Mouse (Mus musculus) liver, embryonic 14.5 days (tissue): ENCODE measurements around the gene Rtn4r. TPM values are rescaled to one million over a fixed set of nuclear protein-coding genes. Genes with fewer than 3 reads are reported as not detected.

Source experiments
- ATAC-seq: fragments of 200-750 bp; cut with Nextera tagmentation; 2 replicates; pipeline ENCODE4 v1.8.0; 2017; ENCODE audit warnings: moderate number of reproducible peaks, mild to moderate bottlenecking, moderate library complexity; ENCODE audit not compliant: insufficient read depth
- DNase-seq, 3 experiments: peaks; one replicate each; pipeline ENCODE4 v3.0.0-alpha.2; 2012 to 2013; ENCODE audit warnings: low read depth in 3 of 3, low spot score in 3 of 3
- H3K27ac ChIP-seq: fragments of 300-500 bp; sonication (generic); 2 replicates; pipeline ENCODE4 v1.5.1; 2014; ENCODE audit warnings: moderate library complexity, mild to moderate bottlenecking, control low read depth, inconsistent platforms
- H3K27me3 ChIP-seq: fragments of 300-500 bp; sonication (generic); 2 replicates; pipeline ENCODE4 v1.6.1; 2014; ENCODE audit warnings: mild to moderate bottlenecking, low read length, moderate library complexity; ENCODE audit not compliant: control insufficient read depth, insufficient read depth
- H3K36me3 ChIP-seq: fragments of 300-500 bp; sonication (generic); replicated peaks from 2 replicates; pipeline ENCODE4 v1.6.1; 2014; ENCODE audit warnings: low read depth; ENCODE audit not compliant: control insufficient read depth, insufficient read depth
- H3K4me1 ChIP-seq, 2 experiments: fragments of 200-500 bp in 1 of 2; fragments of 300-500 bp in 1 of 2; sonication (generic) in 1 of 2; replicated peaks; 2 replicates each; pipeline ENCODE4 v1.6.1; 2012 to 2014; ENCODE audit warnings: antibody characterized with exemption in 1 of 2, inconsistent platforms in 1 of 2, low read length in 1 of 2; ENCODE audit not compliant: control insufficient read depth in 2 of 2, insufficient read depth in 2 of 2
- H3K4me2 ChIP-seq: fragments of 300-500 bp; sonication (generic); 2 replicates; pipeline ENCODE4 v1.6.1; 2014; ENCODE audit warnings: low read depth, mild to moderate bottlenecking, control low read depth, moderate library complexity
- H3K4me3 ChIP-seq, 2 experiments: fragments of 200-500 bp in 1 of 2; fragments of 300-500 bp in 1 of 2; sonication (generic) in 1 of 2; 2 replicates each; pipeline ENCODE4 v1.5.1; 2012 to 2014; ENCODE audit warnings: low read depth in 2 of 2, low read length in 2 of 2, mild to moderate bottlenecking in 2 of 2, control low read depth in 1 of 2, inconsistent platforms in 1 of 2, moderate library complexity in 1 of 2; ENCODE audit not compliant: insufficient read depth in 1 of 2
- H3K9ac ChIP-seq: fragments of 300-500 bp; sonication (generic); replicated peaks from 2 replicates; pipeline ENCODE4 v1.6.1; 2014; ENCODE audit warnings: mild to moderate bottlenecking, control low read depth, moderate library complexity
- H3K9me3 ChIP-seq: fragments of 300-500 bp; sonication (generic); 2 replicates; pipeline ENCODE4 v1.6.1; 2016; ENCODE audit warnings: low read length, mixed read lengths; ENCODE audit not compliant: control insufficient read depth
- CTCF ChIP-seq: IDR thresholded peaks from 2 replicates; pipeline ENCODE4 v1.5.1; 2016; ENCODE audit warnings: antibody characterized with exemption, low read depth, control low read depth
- EP300 ChIP-seq: IDR thresholded peaks from 2 replicates; pipeline ENCODE4 v1.6.1; 2016; ENCODE audit warnings: antibody characterized with exemption, low read depth
- whole genome bisulfite sequencing: fragments of 180-500 bp; shearing (Covaris S2); extraction: QIAGEN DNeasy Blood & Tissue Kit; methylation state at CpG from one replicate; pipeline ENCODE4 v1.1.7; 2014; ENCODE audit not compliant: insufficient replicate concordance; 5-methylcytosine and 5-hydroxymethylcytosine counted together
- polyA plus RNA-seq, 2 experiments: library from polyadenylated mRNA; depleted of rRNA in 1 of 2; stranded (reverse) in 1 of 2; unstranded in 1 of 2; fragments of >200 nt; fragmentation: Nextera tagmentation in 1 of 2; extraction: Ambion mirVana in 1 of 2; gene quantifications; 2 replicates each; pipeline versions ENCODE4 v1.2.1 to v1.2.3; 2012 to 2014

Rtn4r gene
- polyA plus RNA-seq, 2 experiments = 0.46 to 0.52 TPM

GRCm38 (mm10) chr16:18144201-18144600, 16.8 kb downstream of the Rtn4r start:
- Histone ChIP-seq H3K4me2 (no peak overlapping the region), H3K36me3 (no peaks in the 10 kb centered on the region), H3K27me3 (no peaks in the 10 kb centered on the region), H3K4me3 (no peak overlapping the region), H3K9me3 (no peaks in the 10 kb centered on the region), H3K27ac (no peak overlapping the region), H3K4me1 (no peaks in the 10 kb centered on the region), H3K9ac (no peak overlapping the region)
- ATAC-seq (no peak), DNase-seq (no peak)
- TF ChIP-seq CTCF = no peak
- TF ChIP-seq EP300 = no peak
- WGBS = 60% methylated on average over 8 of the region's 8 CpGs

- no peaks in the 10 kb centered on the region for H3K36me3 ChIP-seq
- H3K9me3 ChIP-seq = no peaks in the 10 kb centered on the region
- ATAC-seq = no peak
- no peaks in the 10 kb centered on the region for H3K27me3 ChIP-seq
- H3K4me2 ChIP-seq = no peak overlapping the region
- TF ChIP-seq EP300 (no peak), CTCF (no peak)
- no peak overlapping the region for H3K27ac ChIP-seq
- H3K9ac ChIP-seq = no peak overlapping the region
- DNase-seq = no peak
- no peak overlapping the region for H3K4me3 ChIP-seq
- WGBS = 66% methylated on average over 5 of the region's 6 CpGs
- no peaks in the 10 kb centered on the region for H3K4me1 ChIP-seq
Observed at GRCm38 (mm10) chr16:18145341-18145867, 18.0 kb downstream of the Rtn4r start.

GRCm38 (mm10) chr16:18148208-18148876, 20.9 kb downstream of the Rtn4r start:
- Histone ChIP-seq H3K9ac (no peak overlapping the region), H3K4me3 (no peak overlapping the region), H3K4me1 (no peaks in the 10 kb centered on the region), H3K27me3 (no peaks in the 10 kb centered on the region), H3K4me2 (no peak overlapping the region), H3K27ac (no peak overlapping the region), H3K36me3 (no peaks in the 10 kb centered on the region), H3K9me3 (no peaks in the 10 kb centered on the region)
- WGBS = 42% methylated on average over 6 of the region's 6 CpGs
- ATAC-seq (no peak), DNase-seq (no peak)
- TF ChIP-seq CTCF = no peak
- no peak for TF ChIP-seq EP300

DNA sequence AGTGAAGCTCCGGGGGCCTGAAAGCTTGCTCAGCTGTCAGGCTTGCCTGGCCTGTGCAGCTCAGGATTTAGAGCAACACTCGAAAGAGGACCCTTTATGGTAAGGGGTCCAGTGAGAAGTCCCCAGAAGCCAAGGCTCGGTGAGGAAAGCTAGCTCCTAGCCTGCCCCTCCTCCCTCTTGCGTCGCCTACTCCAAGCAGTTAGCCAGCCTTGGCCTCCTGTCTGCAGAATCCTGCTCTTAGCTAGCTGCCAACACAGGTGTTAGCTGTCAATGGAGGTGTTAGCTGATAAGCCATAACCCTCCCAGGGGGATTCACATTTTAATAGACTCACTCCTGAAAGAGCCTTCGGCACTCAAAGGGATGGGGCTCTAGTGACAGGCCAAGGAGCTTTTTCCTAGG, 21.8 kb downstream of the Rtn4r start:
- no peak overlapping the region for H3K4me3 ChIP-seq
- no peak overlapping the region for H3K4me2 ChIP-seq
- whole genome bisulfite sequencing = 57% methylated on average over 6 of the region's 6 CpGs
- no peak for DNase-seq
- H3K36me3 ChIP-seq = no peaks in the 10 kb centered on the region
- no peaks in the 10 kb centered on the region for H3K4me1 ChIP-seq
- TF ChIP-seq EP300 (no peak), CTCF (no peak)
- H3K27ac ChIP-seq = no peak overlapping the region
- H3K9ac ChIP-seq = no peak overlapping the region
- no peak for ATAC-seq
- H3K9me3 ChIP-seq = no peaks in the 10 kb centered on the region
- H3K27me3 ChIP-seq = no peaks in the 10 kb centered on the region

DNA sequence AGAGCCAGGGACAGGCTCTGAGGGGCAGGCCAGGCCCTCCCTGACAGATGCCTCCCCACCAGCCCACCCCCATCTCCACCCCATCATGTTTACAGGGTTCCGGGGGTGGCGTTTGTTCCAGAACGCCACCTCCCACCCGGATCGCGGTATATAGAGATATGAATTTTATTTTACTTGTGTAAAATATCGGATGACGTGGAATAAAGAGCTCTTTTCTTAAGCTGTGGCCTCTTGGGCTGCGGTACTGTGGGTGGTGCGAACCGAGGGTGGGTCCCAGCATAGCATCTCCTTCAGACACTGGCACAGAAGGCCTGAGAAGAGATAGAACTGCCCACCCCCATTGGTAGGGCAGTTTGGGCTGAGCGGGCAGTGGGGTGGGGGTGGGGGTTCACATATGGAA, 24.7 kb downstream of the Rtn4r start:
- 83% methylated on average over 12 of the region's 12 CpGs for WGBS
- Histone ChIP-seq H3K36me3 (no peaks in the 10 kb centered on the region), H3K27ac (no peak overlapping the region), H3K4me3 (no peak overlapping the region), H3K4me1 (peaks cover 0 to 3% of the 10 kb centered on the region in 2 experiments; a peak in 2 of 4 replicates), H3K9me3 (no peaks in the 10 kb centered on the region), H3K27me3 (no peaks in the 10 kb centered on the region), H3K4me2 (no peak overlapping the region), H3K9ac (no peak overlapping the region)
- ATAC-seq (no peak), DNase-seq (no peak)
- TF ChIP-seq EP300 (no peak), CTCF (no peak)
